Mouse (Mus musculus): ENCODE results near the gene Frat1. TPM values are rescaled to one million over a fixed set of nuclear protein-coding genes. Genes with fewer than 3 reads are reported as not detected.
A peak's percentile ranks its signal among the peaks of the same experiment; 100 is the strongest.
"Not testable (repeated sequence)": the region's sequence is repeated elsewhere in the genome, so short reads cannot be mapped to it uniquely, and the experiment has no call there.

The Frat1 gene
- total and polyA plus RNA-seq, 2 experiments from 2014 or later: 33.0 to 34.3 TPM

GRCm38 (mm10) chr19:41841105-41841750, 11.5 kb downstream of the Frat1 start:
- Histone ChIP-seq H3K4me1 (ENCODE audit: insufficient read depth, low read length) (no peaks in the 10 kb centered on the region), H3K4me2 (ENCODE audit: low read depth, low read length, poor library complexity, severe bottlenecking) (no peak overlapping the region), H3K4me3 (ENCODE audit: low read depth, low read length) (no peak overlapping the region), H3K36me3 (ENCODE audit: insufficient read depth, low read length) (no peaks in the 10 kb centered on the region), H3K27me3 (ENCODE audit: insufficient read depth, low read length) (no peaks in the 10 kb centered on the region), H3K9me3 (ENCODE audit: low read length) (no peaks in the 10 kb centered on the region), H3K27ac (ENCODE audit: low read depth, low read length) (no peak overlapping the region), H3K9ac (replicated peaks; ENCODE audit: low read length, poor library complexity, severe bottlenecking) (no peak overlapping the region)
- whole genome bisulfite sequencing: 82% methylated on average over 7 of the region's 7 CpGs
- DNase-seq (ENCODE audit: low spot score) (no peak), ATAC-seq (ENCODE audit: low FRiP score) (no peak)
- no peak for TF ChIP-seq CTCF (IDR thresholded peaks at IDR 0.05)

- ATAC-seq (ENCODE audit: low FRiP score) (no peak), DNase-seq (ENCODE audit: low spot score) (no peak)
- Histone ChIP-seq H3K4me3 (ENCODE audit: low read depth, low read length) (no peak overlapping the region), H3K4me2 (ENCODE audit: low read depth, low read length, poor library complexity, severe bottlenecking) (no peak overlapping the region), H3K27ac (ENCODE audit: low read depth, low read length) (no peak overlapping the region), H3K9ac (replicated peaks; ENCODE audit: low read length, poor library complexity, severe bottlenecking) (no peak overlapping the region), H3K9me3 (ENCODE audit: low read length) (no peaks in the 10 kb centered on the region), H3K36me3 (ENCODE audit: insufficient read depth, low read length) (no peaks in the 10 kb centered on the region), H3K27me3 (ENCODE audit: insufficient read depth, low read length) (no peaks in the 10 kb centered on the region), H3K4me1 (ENCODE audit: insufficient read depth, low read length) (no peaks in the 10 kb centered on the region)
- TF ChIP-seq CTCF (IDR thresholded peaks at IDR 0.05): no peak
- WGBS: 79% methylated on average over 4 of the region's 4 CpGs
These were observed 12.4 kb downstream of the Frat1 start for GRCm38 (mm10) chr19:41842196-41842595.

GRCm38 (mm10) chr19:41842706-41843105, 12.9 kb downstream of the Frat1 start:
- no peak overlapping the region for H3K4me3 ChIP-seq (ENCODE audit: low read depth, low read length)
- no peaks in the 10 kb centered on the region for H3K9me3 ChIP-seq (ENCODE audit: low read length)
- 87% methylated on average over 4 of the region's 4 CpGs for WGBS
- H3K4me1 ChIP-seq (ENCODE audit: insufficient read depth, low read length): no peaks in the 10 kb centered on the region
- no peaks in the 10 kb centered on the region for H3K27me3 ChIP-seq (ENCODE audit: insufficient read depth, low read length)
- no peaks in the 10 kb centered on the region for H3K36me3 ChIP-seq (ENCODE audit: insufficient read depth, low read length)
- no peak for TF ChIP-seq CTCF (IDR thresholded peaks at IDR 0.05)
- DNase-seq (ENCODE audit: low spot score) (no peak), ATAC-seq (ENCODE audit: low FRiP score) (no peak)
- no peak overlapping the region for H3K9ac ChIP-seq (replicated peaks; ENCODE audit: low read length, poor library complexity, severe bottlenecking)
- no peak overlapping the region for H3K4me2 ChIP-seq (ENCODE audit: low read depth, low read length, poor library complexity, severe bottlenecking)
- no peak overlapping the region for H3K27ac ChIP-seq (ENCODE audit: low read depth, low read length)

DNA sequence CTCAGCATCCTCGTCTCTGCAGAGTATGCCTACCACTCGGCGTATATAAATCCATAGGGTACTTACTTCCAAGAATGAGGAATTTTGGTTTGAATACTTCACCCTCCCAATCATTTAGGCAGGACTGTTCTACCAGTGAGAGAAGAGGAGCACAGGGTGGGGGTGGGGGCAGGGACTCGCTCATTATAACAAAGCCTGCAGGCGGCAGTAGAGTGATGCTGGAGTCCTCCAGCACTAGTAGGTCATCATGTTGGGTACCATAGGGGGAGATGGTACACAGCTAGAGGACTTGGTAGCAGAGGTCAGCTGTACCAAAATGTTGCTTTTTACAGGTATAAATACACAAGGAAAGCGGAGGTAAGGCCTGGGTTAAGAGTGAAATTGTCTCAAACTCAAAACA, 14.6 kb downstream of the Frat1 start:
- Histone ChIP-seq H3K4me3 (ENCODE audit: low read depth, low read length) (no peak overlapping the region), H3K4me2 (ENCODE audit: low read depth, low read length, poor library complexity, severe bottlenecking) (no peak overlapping the region), H3K9me3 (ENCODE audit: low read length) (no peaks in the 10 kb centered on the region), H3K27ac (ENCODE audit: low read depth, low read length) (no peak overlapping the region), H3K4me1 (ENCODE audit: insufficient read depth, low read length) (no peaks in the 10 kb centered on the region), H3K9ac (replicated peaks; ENCODE audit: low read length, poor library complexity, severe bottlenecking) (no peak overlapping the region), H3K36me3 (ENCODE audit: insufficient read depth, low read length) (no peaks in the 10 kb centered on the region), H3K27me3 (ENCODE audit: insufficient read depth, low read length) (no peaks in the 10 kb centered on the region)
- no peak for ATAC-seq (ENCODE audit: low FRiP score)
- DNase-seq (ENCODE audit: low spot score): no peak
- 87% methylated on average over 6 of the region's 6 CpGs for WGBS
- TF ChIP-seq CTCF (IDR thresholded peaks at IDR 0.05): peak; percentile 18; the same call in 1 of the 2 replicates

DNA sequence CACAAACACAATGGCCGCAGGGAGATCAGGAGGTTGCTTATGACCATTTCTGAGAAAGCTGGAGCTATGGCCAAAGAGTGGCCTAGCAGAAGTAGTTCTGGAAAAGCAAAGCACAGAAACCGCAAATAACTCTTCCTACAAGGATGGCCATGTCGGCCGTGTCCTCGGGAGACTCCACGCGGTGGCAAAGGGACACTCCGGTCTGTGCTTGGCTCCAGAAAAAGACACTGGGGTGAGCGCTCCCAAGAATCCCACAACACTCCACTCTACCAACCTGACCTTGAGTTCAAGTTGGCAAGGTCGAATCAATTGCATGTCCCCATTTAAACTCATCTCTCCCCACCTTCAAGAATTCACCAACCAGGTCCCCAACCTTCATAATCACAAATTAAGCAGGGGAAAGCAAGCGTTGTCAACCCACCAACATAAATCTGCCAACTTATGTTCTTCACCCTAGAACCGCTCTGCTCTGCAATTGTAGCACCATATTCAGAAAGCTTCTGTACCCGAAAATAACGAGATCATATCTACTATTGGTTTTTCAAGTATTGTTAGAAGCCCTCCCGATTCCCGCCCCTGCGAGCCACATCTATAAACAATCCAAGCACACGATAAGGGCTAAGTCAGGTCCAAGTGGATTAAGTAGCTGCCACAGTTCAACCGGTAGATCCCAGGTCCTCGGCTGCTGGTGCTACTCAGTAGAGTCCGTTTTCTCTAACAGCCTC, 16.8 kb downstream of the Frat1 start:
- H3K9me3 ChIP-seq (ENCODE audit: low read length): no peaks in the 10 kb centered on the region
- WGBS: 9% methylated on average over 21 of the region's 21 CpGs
- H3K36me3 ChIP-seq (ENCODE audit: insufficient read depth, low read length): no peaks in the 10 kb centered on the region
- H3K27ac ChIP-seq (ENCODE audit: low read depth, low read length): peak overlapping the region; percentile 85
- peak overlapping the region; percentile 67 for H3K4me3 ChIP-seq (ENCODE audit: low read depth, low read length)
- TF ChIP-seq CTCF (IDR thresholded peaks at IDR 0.05): peak; percentile 39; the same call in 1 of the 2 replicates
- H3K27me3 ChIP-seq (ENCODE audit: insufficient read depth, low read length): no peaks in the 10 kb centered on the region
- H3K4me1 ChIP-seq (ENCODE audit: insufficient read depth, low read length): no peaks in the 10 kb centered on the region
- H3K4me2 ChIP-seq (ENCODE audit: low read depth, low read length, poor library complexity, severe bottlenecking): peak overlapping the region; percentile 95
- H3K9ac ChIP-seq (replicated peaks; ENCODE audit: low read length, poor library complexity, severe bottlenecking): peak overlapping the region; percentile 66
- ATAC-seq (ENCODE audit: low FRiP score) (no peak), DNase-seq (ENCODE audit: low spot score) (no peak)

- WGBS: under 1% methylated on average over 61 of the region's 64 CpGs
- H3K4me1 ChIP-seq (ENCODE audit: insufficient read depth, low read length): no peaks in the 10 kb centered on the region
- H3K4me2 ChIP-seq (ENCODE audit: low read depth, low read length, poor library complexity, severe bottlenecking): peak overlapping the region; percentile 95
- ATAC-seq (ENCODE audit: low FRiP score) (0 out of 2 replicates have a peak, but pooled peaks have one; percentile 2), DNase-seq (ENCODE audit: low spot score) (peak; percentile 38)
- H3K9me3 ChIP-seq (ENCODE audit: low read length): no peaks in the 10 kb centered on the region
- no peak for TF ChIP-seq CTCF (IDR thresholded peaks at IDR 0.05)
- H3K4me3 ChIP-seq (ENCODE audit: low read depth, low read length): peak overlapping the region; percentile 67
- peak overlapping the region; percentile 85 for H3K27ac ChIP-seq (ENCODE audit: low read depth, low read length)
- peak overlapping the region; percentile 66 for H3K9ac ChIP-seq (replicated peaks; ENCODE audit: low read length, poor library complexity, severe bottlenecking)
- H3K27me3 ChIP-seq (ENCODE audit: insufficient read depth, low read length): no peaks in the 10 kb centered on the region
- no peaks in the 10 kb centered on the region for H3K36me3 ChIP-seq (ENCODE audit: insufficient read depth, low read length)
These were observed 17.4 kb downstream of the Frat1 start for GRCm38 (mm10) chr19:41847091-41847581.

- not testable (repeated sequence) for H3K36me3 ChIP-seq (ENCODE audit: insufficient read depth, low read length); H3K27me3 ChIP-seq (ENCODE audit: insufficient read depth, low read length); H3K4me1 ChIP-seq (ENCODE audit: insufficient read depth, low read length); H3K9me3 ChIP-seq (ENCODE audit: low read length)
- DNase-seq (ENCODE audit: low spot score) (peak; percentile 60), ATAC-seq (ENCODE audit: low FRiP score) (peak; percentile 71)
- peak overlapping the region; percentile 85 for H3K27ac ChIP-seq (ENCODE audit: low read depth, low read length)
- H3K4me2 ChIP-seq (ENCODE audit: low read depth, low read length, poor library complexity, severe bottlenecking): peak overlapping the region; percentile 95
- peak overlapping the region; percentile 67 for H3K4me3 ChIP-seq (ENCODE audit: low read depth, low read length)
- under 1% methylated on average over 43 of the region's 53 CpGs for WGBS
- peak overlapping the region; percentile 66 for H3K9ac ChIP-seq (replicated peaks; ENCODE audit: low read length, poor library complexity, severe bottlenecking)
These were observed 17.8 kb downstream of the Frat1 start for GRCm38 (mm10) chr19:41847614-41847991.
